Mouse (Mus musculus) heart, postnatal 25 days (tissue): ENCODE data around the gene Cacna1c. TPM values are rescaled to one million over a fixed set of nuclear protein-coding genes. Genes with fewer than 3 reads are reported as not detected.

Experiments used
- DNase-seq: peaks from one replicate; pipeline ENCODE4 v3.0.0; 2022; ENCODE audit warnings: low spot score
- intact Hi-C: fragments of 180-260 bp; cut with DNase I; formaldehyde crosslinking; loops from one replicate; pipeline ENCODE4 v1.15.1; 2025
- total RNA-seq, 2 experiments: library from RNA; stranded (reverse); gene quantifications; 2 replicates each; pipeline ENCODE4 v1.2.3; 2021

The Cacna1c gene
- total RNA-seq, 2 experiments from 2014 or later: 182 to 191 TPM

DNA sequence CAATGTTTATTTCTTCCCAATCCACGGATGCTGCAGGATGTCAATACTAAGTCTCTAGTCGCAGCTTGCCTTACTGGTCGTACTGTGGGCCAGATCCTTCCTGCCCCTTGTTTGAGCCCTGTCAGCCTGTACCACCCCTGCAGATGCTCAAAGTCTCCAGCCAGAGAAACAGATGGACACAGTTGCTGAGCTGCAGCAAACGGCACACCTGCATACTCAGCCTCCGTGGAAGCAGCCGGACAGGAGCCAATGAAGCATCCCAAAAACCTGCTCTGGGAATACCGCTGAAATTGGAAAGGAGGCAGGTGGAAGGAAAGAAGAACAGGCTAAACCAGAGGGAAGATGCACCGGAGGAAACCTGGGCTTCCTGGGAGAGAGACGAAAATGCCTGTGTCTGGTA lies 243.8 kb downstream of the Cacna1c start:
- no peak for DNase-seq
- intact Hi-C loops: no loop called here

DNA sequence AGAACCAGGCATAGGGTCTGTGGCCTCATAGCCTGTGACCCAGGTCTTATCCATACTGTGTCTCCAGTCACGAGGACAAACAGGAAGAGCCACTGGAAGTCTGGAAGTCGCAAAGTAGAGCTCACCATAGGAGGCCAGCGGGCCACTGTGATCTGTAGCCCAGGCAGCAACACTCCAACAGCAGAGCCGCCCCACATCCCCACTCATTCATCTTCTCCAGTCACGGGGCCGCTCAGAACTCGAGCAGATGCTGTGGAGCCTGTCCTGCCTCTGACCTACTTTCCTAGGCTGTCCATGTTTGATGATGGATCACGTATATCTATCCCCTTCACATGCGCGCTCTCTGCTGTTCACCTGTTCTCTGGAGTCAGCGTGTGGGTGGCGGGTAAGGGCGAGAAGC lies 246.0 kb downstream of the Cacna1c start:
- intact Hi-C loops: no loop called here
- no peak for DNase-seq

DNA sequence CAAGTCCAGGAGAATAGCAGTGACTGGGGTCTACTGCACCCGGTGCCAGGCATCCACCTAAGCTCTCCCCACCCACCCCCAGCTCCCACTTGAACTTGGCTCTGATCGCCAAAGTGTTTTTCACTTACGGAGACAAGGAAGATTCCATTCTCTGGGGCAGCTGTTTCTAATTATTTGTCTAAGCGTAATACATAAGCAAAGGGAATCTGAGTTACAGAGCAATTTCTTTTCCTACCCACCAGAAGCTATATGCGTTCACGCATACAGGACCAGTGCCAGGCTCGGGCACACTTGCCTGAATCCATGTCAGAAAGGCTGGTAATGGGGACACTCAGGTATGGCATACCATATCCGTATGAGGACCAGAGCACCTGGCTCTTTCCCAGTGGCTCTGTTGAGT lies 248.9 kb downstream of the Cacna1c start:
- intact Hi-C loops: no loop called here

DNA sequence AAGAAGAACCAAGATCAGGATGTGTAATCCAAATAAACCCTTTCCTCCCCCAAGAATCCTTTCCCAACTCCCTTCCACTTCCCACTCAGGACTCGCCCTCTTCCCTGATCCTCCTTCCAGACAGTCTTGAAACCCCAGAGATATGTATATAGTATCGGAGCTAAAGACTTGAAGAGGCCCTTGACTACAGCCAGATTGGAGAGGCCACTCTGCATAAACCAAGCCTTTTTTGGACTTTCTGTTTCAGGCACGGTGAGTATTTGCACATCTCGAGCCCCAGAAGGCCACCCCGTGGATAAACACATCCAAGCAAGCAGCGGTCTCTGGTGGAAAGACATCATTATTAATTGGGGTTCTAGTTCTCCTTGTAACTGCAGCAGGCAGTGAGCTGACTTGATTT lies 249.6 kb downstream of the Cacna1c start:
- intact Hi-C loops: no loop called here

More for the DNA sequence above, 248.9 kb downstream of the Cacna1c start:
- DNase-seq: no peak

DNA sequence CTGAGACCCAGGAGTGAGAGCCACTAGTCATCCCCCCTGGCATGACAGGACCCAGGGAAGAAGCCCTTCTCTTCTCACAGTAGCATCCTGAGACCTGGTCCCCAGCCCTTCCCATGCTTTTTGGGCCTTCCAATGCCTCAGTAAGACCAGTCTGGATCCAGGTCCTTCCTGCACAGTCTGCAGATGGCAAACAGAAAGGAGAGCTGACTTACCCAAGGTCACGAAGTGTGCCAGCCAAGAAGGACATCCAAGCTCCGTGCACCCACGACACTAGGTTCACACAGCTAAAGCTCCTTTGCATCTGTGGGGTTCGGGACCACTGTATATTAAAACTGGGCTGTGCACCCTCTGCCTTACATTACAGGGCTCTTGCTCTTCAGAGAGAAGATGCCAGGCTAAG lies 252.1 kb downstream of the Cacna1c start:
- intact Hi-C loops: no loop called here

More for the DNA sequence above, 249.6 kb downstream of the Cacna1c start:
- DNase-seq: no peak

DNA sequence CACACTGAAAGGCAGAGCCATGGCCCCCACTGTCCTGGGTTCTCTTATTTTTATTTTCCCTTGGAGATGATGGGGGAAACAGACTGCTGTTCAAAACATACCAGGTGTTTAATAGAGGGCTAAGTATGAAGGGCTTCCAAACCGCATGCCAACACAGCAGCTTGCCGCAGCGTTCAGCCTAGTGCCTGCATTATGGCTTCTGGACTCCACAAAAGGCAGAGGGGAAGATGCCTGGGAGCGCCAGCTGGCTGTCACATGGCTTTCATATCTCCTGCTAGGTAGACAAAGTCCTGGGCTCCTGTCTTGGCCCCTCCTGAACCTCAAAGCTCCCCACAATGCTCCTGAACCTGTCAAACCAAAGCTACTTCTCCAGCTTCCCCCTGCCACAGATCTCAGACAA lies 254.4 kb downstream of the Cacna1c start:
- no peak for DNase-seq
- intact Hi-C loops: no loop called here

More for the DNA sequence above, 252.1 kb downstream of the Cacna1c start:
- DNase-seq: no peak

DNA sequence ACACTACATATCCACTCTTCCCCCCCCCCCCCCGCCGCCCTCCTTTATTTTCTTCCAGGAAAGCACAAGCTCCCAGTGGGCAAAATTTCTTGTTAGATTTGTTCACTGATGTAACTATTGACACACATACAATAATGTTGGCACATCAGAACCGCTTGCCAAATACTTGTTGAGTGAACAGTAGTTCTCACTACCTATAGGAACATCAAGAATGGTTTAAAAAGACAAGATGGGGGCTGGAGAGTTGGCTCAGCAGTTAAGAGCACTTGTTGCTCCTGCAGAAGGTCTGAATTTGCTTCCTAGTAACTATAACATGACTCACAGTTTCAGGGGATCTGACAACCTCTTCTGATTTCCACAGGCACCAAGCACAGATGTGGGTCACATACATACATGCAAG lies 255.2 kb downstream of the Cacna1c start:
- intact Hi-C loops: no loop called here
- no peak for DNase-seq

DNA sequence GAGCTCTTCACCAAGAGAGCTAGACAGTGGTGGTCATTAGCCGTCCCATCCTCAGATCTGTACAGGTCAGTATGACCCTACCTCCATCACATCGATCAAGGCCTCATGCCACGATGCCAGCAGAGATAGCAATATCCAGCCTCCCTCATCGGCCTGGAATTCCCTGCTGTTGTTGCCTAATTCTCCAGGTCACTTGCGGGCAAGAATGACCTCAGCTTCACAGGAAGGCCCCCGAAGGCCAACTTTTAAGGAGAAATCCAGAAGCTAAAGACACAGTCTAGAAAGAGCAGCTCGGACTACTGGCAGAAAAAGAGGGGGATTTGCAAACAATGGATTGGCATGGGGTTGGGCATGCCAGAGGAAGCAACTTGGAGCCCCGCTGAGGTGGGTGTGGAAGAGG lies 256.6 kb downstream of the Cacna1c start:
- DNase-seq: no peak
- intact Hi-C loops: no loop called here

DNA sequence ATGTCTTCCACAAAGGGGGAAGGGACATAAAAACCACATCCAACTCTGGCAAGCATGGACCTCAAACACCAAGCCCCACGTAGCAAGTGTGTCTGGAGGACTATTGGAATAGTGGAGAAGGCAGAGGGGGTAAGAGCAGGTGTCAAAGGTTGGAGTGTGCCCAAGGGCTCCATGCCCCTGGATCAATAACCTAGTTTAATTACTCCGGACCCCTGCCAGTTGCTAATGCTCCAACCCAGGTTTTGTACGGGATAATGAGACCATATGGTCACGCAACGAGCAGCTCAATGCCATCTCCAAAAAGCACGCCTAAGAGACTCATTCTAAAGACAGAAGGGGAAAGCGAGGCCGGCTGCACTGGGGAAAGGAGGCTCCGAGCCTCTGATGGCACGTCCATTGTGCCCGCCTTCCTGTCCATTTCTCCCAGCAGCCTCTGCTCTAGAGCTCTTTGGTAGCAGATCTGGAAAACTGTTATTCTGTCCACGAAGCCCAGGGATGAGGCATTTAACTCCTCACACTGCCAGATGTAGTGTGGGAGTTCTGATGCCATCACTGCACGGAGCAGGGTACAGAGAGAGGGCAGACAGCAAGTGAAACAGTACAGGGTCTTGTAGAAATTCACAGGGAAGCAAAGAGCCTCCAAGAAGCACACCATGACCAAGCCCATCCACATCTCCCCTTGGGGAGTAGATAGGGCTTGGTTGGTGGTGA lies 257.7 kb downstream of the Cacna1c start:
- DNase-seq: no peak
- intact Hi-C loops: no loop called here

DNA sequence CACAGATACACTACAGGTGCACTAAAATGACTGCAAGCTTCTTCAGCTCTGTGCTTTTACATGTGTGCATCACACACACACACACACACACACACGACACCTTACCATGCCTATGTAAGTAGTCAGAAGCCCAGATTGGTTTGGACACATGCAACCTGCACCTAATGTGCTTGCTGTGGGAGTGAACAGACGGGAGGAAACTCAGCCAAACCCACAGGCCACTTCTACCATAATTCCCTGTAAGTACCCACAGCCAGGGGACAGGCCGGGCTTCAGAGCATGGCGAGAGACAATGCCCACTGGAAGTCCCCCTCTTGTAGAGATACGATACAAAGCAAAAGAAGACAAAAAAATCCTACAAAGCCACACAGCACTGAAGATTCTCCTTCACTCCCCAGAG lies 258.7 kb downstream of the Cacna1c start:
- intact Hi-C loops: no loop called here
- DNase-seq: no peak

DNA sequence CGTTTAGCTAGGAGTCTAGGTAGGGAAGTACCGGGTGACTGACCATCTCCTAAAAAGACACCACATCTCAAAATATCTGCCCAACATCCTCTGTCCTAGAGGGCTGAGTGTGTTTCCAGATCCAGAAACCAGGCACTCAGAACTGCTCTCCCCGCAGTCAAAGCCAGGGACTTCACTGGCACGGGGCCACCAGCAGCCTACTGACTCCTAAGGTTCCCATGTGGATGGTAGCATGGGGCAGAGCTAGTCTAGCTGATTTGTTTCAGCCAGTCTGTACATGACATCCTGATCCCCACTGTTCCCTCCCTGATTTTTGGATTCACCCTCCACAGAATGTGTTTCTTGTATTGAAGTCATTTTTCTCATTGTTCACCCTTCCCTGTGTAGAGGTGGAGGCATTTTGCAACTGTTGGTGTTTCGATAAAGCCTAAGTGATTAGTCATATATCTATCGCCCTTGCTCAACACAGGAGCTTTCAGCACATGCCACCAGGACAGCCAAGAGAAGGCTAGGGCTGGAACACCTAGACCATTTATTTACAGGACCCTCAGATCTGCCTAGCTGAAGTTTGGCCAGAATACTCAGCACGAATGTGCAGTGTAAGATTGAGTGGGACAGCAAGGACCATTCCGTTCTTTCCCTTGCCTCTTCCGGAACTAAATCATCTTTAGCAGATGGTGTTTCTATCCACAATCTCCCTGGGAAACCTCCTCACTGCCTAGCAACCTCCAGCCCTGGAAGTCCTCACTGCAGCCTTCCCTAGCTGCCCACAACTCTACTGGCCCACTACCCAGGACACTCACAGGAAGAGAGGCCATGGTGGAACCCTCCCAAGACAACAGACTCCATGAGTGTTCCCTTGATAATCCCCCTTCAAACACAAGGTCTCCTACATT lies 260.4 kb downstream of the Cacna1c start:
- no peak for DNase-seq
- intact Hi-C loops: no loop called here

DNA sequence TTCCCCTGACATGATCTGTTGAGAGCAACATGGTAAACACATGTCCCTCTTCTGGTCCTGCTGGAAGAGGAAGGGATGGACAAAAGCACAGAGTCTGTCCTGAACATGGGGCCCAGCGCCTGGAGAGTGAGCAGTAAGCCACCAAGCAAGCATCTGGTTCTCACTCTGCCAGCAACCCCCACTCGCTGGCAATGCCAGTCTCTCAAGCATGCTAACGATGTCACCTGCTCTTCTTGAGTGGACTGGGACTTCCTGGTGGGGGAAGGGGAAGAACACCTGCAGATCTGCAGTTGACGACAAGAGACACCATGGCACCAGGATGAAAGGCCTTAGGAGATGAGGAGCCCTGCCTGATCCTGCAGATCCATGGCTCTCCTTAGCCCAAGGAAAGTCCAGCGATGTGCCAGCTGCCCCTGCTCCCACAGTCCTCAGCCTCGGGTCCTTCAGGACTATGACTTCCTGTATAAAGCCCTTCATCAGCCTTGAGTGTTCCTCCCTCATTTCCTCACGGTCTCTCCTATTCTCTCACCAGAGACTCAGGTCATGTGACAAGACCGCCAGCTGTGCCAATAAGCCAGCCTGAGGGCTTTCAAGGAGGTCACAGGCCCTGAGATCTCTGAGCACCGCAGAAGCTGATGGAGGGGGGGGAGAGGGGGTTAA lies 261.8 kb downstream of the Cacna1c start:
- intact Hi-C loops: no loop called here

DNA sequence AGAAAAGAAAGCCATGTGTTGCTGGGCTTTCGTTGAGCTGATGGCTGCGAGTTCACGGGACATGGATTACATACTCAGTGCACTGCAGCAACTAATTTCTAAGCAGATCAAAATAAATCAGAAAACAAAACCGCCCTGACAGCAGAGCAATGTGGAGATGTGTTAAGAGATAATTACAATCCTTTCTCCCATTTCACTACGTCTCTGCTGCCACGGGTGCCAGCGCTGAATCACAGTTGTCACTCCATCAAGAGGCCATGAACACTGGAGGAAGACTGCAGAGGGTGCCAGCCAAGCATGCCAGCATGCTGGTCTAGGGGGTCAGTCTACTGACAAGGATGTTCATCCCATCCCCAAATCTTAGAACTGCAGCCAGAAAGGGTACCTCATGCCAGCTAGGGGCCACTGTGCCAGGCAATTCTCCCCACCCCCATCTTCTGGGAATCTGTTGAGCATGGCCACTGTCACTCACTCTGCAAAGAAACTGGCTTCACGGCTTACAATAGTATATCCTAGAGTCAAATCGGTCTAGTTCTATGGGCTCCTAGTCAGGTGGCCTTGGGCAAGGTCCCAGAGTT lies 263.1 kb downstream of the Cacna1c start:
- intact Hi-C loops: no loop called here
- no peak for DNase-seq

More for the DNA sequence above, 261.8 kb downstream of the Cacna1c start:
- DNase-seq: no peak

DNA sequence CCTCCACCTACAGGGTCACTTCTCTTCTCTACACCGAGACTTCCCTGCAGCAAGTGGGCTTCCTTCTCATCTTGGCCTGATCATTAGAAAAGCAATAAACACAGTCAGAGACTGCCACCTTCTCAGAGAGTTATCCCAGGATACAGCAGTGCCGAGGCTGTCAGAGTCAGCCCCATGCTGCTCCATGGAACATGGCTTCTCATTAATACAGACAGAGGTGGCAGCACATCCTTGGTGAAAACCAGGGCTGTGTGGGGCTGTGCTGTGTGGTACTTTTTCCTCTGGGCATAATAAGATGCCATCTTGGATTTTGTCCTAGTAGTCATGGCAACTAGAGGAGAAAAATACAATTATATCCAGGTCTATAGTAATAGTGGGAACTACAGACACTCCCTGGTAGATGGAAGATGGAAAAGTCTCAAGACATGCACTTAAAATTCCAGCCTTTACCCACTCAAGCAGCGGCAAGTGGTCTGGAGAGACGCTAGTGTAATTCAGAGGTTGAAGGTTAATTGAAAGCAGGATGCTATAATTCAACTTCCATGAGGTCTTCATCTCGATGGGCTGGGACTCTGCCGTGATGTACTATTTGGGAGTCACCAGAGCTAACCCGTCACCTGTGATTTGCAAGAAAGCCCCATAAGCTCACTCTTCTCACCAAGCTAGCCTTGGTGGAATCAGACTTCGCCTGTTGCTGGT lies 264.1 kb downstream of the Cacna1c start:
- DNase-seq: no peak
- intact Hi-C loops: no loop called here

DNA sequence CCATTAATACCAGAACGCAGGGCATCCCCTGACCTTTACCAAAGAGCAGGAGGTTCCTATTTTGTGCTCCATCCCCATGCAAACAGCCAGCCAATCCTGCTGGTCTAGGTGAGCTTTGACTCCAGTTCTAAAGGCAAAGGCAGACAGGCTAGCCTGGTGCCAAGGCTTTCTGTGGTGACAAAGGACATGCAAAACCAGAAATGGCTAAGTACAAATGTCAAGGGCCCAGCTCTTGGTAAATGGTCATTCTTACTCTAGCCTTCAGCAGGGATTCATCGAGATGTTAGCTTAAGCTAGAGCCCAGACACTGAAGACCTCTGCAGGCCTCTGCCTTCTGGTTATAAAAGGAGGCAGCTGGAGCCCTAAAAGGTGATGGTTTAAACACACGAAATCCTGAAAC lies 269.5 kb downstream of the Cacna1c start:
- DNase-seq: no peak
- intact Hi-C loops: loop anchor here (10.0 kb wide), 1 partner anchor 518 kb away; no protein-coding TSS in a partner anchor

DNA sequence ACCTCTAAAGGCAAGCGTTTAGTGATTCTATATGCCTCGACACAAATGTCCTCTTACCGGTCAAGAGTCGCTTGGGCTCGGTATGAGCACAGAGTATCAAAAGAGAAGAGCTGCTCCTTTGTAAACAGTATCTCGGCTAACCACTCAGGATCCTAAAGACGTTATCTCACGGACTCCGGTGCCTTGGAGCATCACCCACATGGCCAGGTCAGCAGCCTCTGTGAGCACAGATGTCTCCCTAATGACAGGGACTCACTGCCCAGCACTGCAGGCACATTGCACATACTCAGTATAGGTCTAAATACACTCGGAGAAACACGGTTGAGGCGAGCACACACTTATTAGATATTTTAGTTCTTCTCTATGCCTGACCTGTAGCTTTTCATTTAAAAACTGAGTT lies 271.8 kb downstream of the Cacna1c start:
- no peak for DNase-seq
- intact Hi-C loops: loop anchor here (5.0 to 10.0 kb wide), 2 partner anchors 423 to 520 kb away; no protein-coding TSS in a partner anchor

DNA sequence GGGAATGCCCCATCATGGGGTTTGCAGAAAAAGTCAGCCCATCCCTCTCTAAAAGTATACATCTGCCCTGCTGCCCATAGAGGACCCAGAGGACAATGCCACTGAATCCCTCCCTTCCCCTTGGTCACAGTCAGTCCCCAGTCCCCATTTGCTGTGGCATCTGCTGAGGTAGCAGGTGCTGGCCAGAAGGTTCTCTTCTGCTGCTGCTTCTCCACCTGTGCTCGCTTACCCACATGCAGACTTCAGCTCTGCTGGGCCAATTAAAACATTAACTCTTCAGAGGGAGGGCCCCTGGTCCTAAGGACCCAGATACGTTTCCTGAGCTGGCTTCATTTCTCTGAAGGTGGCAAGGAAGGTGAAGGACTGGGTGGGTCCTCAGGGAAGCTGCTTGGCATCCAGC lies 272.3 kb downstream of the Cacna1c start:
- intact Hi-C loops: loop anchor here (2.0 to 10.0 kb wide), 3 partner anchors 181 to 521 kb away; no protein-coding TSS in a partner anchor
- DNase-seq: no peak

DNA sequence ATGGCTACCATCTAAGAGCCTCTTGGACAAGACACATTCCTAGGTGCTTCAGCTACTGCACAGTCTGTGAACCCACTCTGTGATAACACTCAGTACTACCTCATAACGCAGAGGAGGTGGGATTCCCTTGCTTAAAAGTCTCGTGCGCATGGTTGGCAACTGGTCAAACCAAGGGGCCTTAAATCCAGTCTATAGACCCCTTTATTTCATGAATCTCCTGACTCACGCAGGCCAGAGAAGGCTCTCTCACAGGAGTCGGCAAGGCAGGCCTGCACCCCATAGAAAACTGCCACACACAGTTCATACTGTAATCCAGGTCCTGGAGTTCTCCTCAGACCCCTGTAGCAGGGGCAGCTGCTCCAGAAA lies 273.0 kb downstream of the Cacna1c start:
- DNase-seq: no peak
- intact Hi-C loops: loop anchor here (2.0 to 10.0 kb wide), 3 partner anchors 182 to 522 kb away; no protein-coding TSS in a partner anchor
